Mouse (Mus musculus) R1 (cell line): ENCODE results near the gene Mchr1.

Source experiments
- DNase-seq: peaks from one replicate; pipeline ENCODE4 v3.0.0-alpha.2; 2018; ENCODE audit warnings: low read depth, low spot score

Gene Mchr1

DNA sequence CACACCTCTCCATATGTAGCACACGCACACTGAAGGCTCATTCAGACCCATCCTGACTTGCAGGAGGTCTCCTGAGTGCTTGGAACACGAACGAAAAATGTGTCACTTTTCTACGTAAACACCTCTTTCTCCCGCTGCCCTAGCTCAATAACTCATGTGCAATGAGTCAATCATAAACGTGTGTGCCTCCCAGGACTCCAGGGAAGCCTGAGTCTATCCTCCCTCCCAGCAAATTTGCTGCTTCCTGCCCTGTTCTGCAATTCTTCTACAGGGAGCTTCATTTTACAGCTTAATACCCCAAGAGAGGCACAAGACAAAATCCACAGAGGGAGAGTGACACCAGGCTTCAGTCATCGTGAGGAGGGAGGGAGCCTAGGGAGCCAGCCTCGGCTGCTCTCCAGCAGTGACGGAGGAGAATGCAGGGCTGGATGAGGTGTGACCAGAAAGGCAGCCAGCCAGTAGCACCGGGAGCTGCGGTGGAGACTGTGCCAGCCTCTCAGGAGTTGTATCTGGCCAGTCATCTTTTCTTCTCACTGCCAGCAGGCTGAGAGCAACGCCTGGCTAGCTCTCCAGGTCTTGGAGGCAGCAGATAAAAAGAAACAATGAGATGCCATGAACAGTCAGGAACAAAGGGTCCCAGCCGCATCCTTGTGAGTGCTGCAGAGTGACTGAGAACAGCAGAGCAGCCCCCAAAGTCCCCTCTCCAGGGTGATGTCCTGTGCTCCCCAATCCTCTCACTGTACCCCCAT, 37.2 kb downstream of the Mchr1 start:
- DNase-seq, result no peak

DNA sequence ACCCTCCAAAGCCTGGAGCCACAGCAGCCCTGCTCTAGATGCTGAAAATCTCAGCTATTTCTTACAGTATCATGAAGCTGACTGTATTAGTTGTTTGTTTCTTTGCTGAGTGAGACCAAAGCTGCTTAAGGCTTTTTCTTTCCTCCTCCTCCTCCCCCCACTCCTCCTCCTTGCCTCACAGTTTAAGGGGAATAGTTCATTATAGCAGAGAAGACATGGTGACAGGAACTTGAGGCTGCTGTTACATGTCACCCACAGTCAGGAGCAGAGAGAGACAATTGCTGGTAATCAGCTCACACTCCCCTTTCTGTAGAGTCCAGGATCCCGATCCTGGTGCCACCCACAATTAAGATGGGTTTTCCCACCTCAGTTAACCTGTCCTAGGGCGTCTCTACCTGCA, 38.1 kb downstream of the Mchr1 start:
- DNase-seq, result no peak

DNA sequence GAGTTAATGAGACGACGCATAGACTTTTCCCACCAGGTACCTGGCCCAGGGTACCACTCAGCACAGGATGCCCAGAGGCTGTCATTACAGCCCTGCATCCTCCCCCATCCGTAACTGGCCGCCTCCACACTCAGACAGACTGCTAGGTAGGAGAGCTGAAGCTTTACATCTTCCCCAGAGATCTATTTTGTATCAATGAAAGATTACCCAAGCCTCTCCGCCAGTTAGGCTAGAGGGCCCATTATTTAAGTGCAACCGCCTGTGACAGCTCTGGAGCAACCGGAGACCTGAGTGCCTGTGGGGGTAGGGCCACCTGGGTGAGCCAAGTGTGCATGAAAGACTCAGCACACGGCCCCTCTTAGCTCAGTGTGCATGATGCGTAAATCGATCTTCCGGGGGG, 42.6 kb downstream of the Mchr1 start:
- no peak for DNase-seq

DNA sequence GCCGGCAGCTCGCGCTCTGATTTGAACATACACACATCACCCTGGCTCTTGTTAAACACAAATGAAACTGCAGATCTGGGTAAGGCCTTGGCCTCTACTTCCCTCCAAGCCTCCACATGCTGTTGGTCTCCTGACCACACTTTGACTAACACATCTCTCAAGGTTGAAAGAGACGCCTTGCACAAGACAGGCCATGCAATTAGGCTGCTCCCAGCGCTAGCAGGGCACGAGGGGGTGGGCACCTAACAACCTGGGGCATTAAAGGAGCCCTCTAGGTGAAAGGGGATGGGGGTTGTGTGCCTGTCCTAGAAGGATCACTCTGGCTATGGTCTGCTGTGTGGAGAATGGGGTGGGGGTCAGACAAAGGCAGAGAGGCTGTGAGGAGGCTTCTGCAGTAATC, 43.4 kb downstream of the Mchr1 start:
- no peak for DNase-seq

DNA sequence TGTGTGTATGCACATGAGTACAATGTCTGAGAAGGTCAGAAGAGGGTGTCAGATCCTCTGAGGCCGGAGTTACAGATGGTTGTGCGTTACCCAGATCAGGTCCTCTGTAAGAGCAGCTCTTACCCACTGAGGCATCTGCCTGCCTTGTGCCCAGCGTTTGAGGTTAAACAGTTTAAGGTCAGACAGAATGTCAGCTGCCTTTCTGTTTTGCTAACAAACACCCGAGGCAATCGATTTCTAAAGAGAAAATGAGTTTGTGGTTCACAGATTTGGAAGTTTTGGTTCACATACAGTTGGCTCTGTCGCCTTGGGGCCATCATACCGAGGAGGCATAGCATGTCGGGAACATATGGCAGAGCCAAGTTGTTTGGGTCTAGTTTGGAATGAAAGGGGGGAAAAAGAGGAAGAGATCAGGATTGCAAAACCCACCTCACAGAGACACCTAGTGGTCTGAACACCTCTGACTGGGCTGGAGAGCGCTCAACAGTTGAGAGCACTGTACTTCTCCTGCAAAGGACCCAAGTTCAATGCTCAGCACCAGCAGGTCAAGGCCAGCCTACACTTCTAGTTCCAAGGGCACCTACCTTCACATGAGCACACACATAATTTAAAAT, 48.9 kb downstream of the Mchr1 start:
- no peak for DNase-seq
